Mouse (Mus musculus) spleen, adult 2 months (tissue): ENCODE measurements around the gene Cat. TPM values are rescaled to one million over a fixed set of nuclear protein-coding genes. Genes with fewer than 3 reads are reported as not detected.

Experiments
- DNase-seq, 2 experiments: peaks; one replicate each; pipeline versions ENCODE4 v3.0.0 to v3.0.0-alpha.2; 2012 to 2021; ENCODE audit warnings: low spot score in 2 of 2, low read depth in 1 of 2
- H3K27ac ChIP-seq: fragments of 200-500 bp; 2 replicates; pipeline ENCODE4 v1.5.1; 2012; ENCODE audit warnings: low read length, inconsistent platforms; ENCODE audit not compliant: insufficient read depth
- H3K27me3 ChIP-seq: fragments of 200-500 bp; 2 replicates; pipeline ENCODE4 v1.6.1; 2012; ENCODE audit warnings: mild to moderate bottlenecking, moderate library complexity, low read length, inconsistent platforms; ENCODE audit not compliant: control insufficient read depth, insufficient read depth
- H3K36me3 ChIP-seq: fragments of 200-500 bp; 2 replicates; pipeline ENCODE4 v1.6.1; 2012; ENCODE audit warnings: mild to moderate bottlenecking, low read length, inconsistent platforms; ENCODE audit not compliant: control insufficient read depth, insufficient read depth
- H3K4me1 ChIP-seq: fragments of 200-500 bp; 2 replicates; pipeline ENCODE4 v1.6.1; 2011; ENCODE audit warnings: inconsistent platforms; ENCODE audit not compliant: control insufficient read depth, insufficient read depth, insufficient read length
- H3K4me3 ChIP-seq: fragments of 200-500 bp; 2 replicates; pipeline ENCODE4 v1.5.1; 2011; ENCODE audit warnings: mild to moderate bottlenecking, inconsistent platforms; ENCODE audit not compliant: insufficient read depth, insufficient read length; ENCODE audit errors: extremely low read depth
- CTCF ChIP-seq: fragments of 200-500 bp; IDR thresholded peaks from 2 replicates; pipeline ENCODE4 v1.5.1; 2011; ENCODE audit warnings: mild to moderate bottlenecking, inconsistent platforms; ENCODE audit not compliant: insufficient read depth, insufficient read length, insufficient replicate concordance; ENCODE audit errors: extremely low read depth
- POLR2A ChIP-seq: fragments of 200-500 bp; IDR thresholded peaks from 2 replicates; pipeline ENCODE4 v1.6.1; 2011; ENCODE audit warnings: low read depth, low read length, inconsistent platforms
- whole genome bisulfite sequencing: fragments of 180-500 bp; shearing (Covaris S2); methylation state at CpG from one replicate; pipeline ENCODE4 v1.1.7; 2018; 5-methylcytosine and 5-hydroxymethylcytosine counted together
- polyA plus RNA-seq: library from polyadenylated mRNA; depleted of rRNA; stranded (reverse); fragments of >200 nt; gene quantifications from 2 replicates; pipeline ENCODE4 v1.2.3, GENCODE M21; 2012

Gene Cat
- polyA plus RNA-seq, 1 experiment: 62.9 TPM

- Histone ChIP-seq H3K27ac (no peak overlapping the region), H3K4me1 (no peaks in the 10 kb centered on the region), H3K27me3 (no peaks in the 10 kb centered on the region), H3K36me3 (peaks cover 46% of the 10 kb centered on the region), H3K4me3 (no peak overlapping the region)
- WGBS: 95% methylated on average over 7 of the region's 7 CpGs
- DNase-seq: no peak
- TF ChIP-seq POLR2A (no peak), CTCF (no peak)
Measured at GRCm38 (mm10) chr2:103455748-103456147, 29.2 kb downstream of the Cat start.

- WGBS: 91% methylated on average over 5 of the region's 5 CpGs
- no peak for DNase-seq
- peaks cover 24% of the 10 kb centered on the region for H3K36me3 ChIP-seq
- H3K27me3 ChIP-seq: no peaks in the 10 kb centered on the region
- H3K4me1 ChIP-seq: no peaks in the 10 kb centered on the region
- H3K27ac ChIP-seq: no peak overlapping the region
- TF ChIP-seq CTCF (no peak), POLR2A (no peak)
- no peak overlapping the region for H3K4me3 ChIP-seq
Measured at GRCm38 (mm10) chr2:103452550-103452949, 32.4 kb downstream of the Cat start.

- Histone ChIP-seq H3K36me3 (peaks cover 17% of the 10 kb centered on the region), H3K4me1 (no peaks in the 10 kb centered on the region), H3K4me3 (no peak overlapping the region), H3K27me3 (no peaks in the 10 kb centered on the region), H3K27ac (no peak overlapping the region)
- TF ChIP-seq POLR2A: no peak
- no peak for TF ChIP-seq CTCF
- WGBS: 93% methylated on average over 8 of the region's 8 CpGs
- no peak for DNase-seq
Measured at GRCm38 (mm10) chr2:103450267-103450666, 34.7 kb downstream of the Cat start.

- no peaks in the 10 kb centered on the region for H3K27me3 ChIP-seq
- TF ChIP-seq POLR2A (no peak), CTCF (no peak)
- no peak for DNase-seq
- H3K27ac ChIP-seq: no peak overlapping the region
- 80% methylated on average over 7 of the region's 7 CpGs for WGBS
- H3K36me3 ChIP-seq: peaks cover 13% of the 10 kb centered on the region
- H3K4me3 ChIP-seq: no peak overlapping the region
- no peaks in the 10 kb centered on the region for H3K4me1 ChIP-seq
Measured at GRCm38 (mm10) chr2:103449813-103450212, 35.1 kb downstream of the Cat start.

GRCm38 (mm10) chr2:103448947-103449560 is 35.9 kb downstream of the Cat start:
- TF ChIP-seq CTCF (no peak), POLR2A (no peak)
- no peak overlapping the region for H3K27ac ChIP-seq
- H3K4me1 ChIP-seq: no peaks in the 10 kb centered on the region
- H3K4me3 ChIP-seq: no peak overlapping the region
- peaks cover 9% of the 10 kb centered on the region for H3K36me3 ChIP-seq
- H3K27me3 ChIP-seq: no peaks in the 10 kb centered on the region
- 30% methylated on average over 14 of the region's 14 CpGs for WGBS
- no peak for DNase-seq

GRCm38 (mm10) chr2:103446326-103446725 is 38.6 kb downstream of the Cat start:
- no peak for TF ChIP-seq POLR2A
- no peak for TF ChIP-seq CTCF
- Histone ChIP-seq H3K27me3 (no peaks in the 10 kb centered on the region), H3K4me1 (no peaks in the 10 kb centered on the region), H3K4me3 (no peak overlapping the region), H3K27ac (no peak overlapping the region), H3K36me3 (no peaks in the 10 kb centered on the region)
- WGBS: 86% methylated on average over 6 of the region's 6 CpGs
- no peak for DNase-seq

- no peaks in the 10 kb centered on the region for H3K36me3 ChIP-seq
- no peaks in the 10 kb centered on the region for H3K4me1 ChIP-seq
- DNase-seq: peak in 1 of 2 experiments; percentile 36
- no peak overlapping the region for H3K27ac ChIP-seq
- 57% methylated on average over 6 of the region's 6 CpGs for WGBS
- H3K4me3 ChIP-seq: no peak overlapping the region
- peak; percentile 41; the same call in 1 of the 2 replicates for TF ChIP-seq CTCF
- no peak for TF ChIP-seq POLR2A
- H3K27me3 ChIP-seq: no peaks in the 10 kb centered on the region
Measured at GRCm38 (mm10) chr2:103445776-103446175, 39.2 kb downstream of the Cat start.
